Mouse (Mus musculus): ENCODE results near the gene Fndc9. TPM values are rescaled to one million over a fixed set of nuclear protein-coding genes. Genes with fewer than 3 reads are reported as not detected.

Gene Fndc9
- polyA plus RNA-seq, 1 experiment from 2014 or later = not detected

- Histone ChIP-seq H3K9me3 (ENCODE audit: control insufficient read depth, low read length) (no peaks in the 10 kb centered on the region), H3K4me2 (no peak overlapping the region), H3K9ac (ENCODE audit: low read depth, low read length) (no peak overlapping the region), H3K4me3 (ENCODE audit: low read depth, low read length) (no peak overlapping the region), H3K36me3 (ENCODE audit: control insufficient read depth, insufficient read depth, low read length) (no peaks in the 10 kb centered on the region), H3K27ac (ENCODE audit: low read depth, low read length) (no peak overlapping the region), H3K27me3 (replicated peaks; ENCODE audit: control insufficient read depth, insufficient read depth, low read length) (no peaks in the 10 kb centered on the region), H3K4me1 (replicated peaks; ENCODE audit: control insufficient read depth, insufficient read depth, low read length) (no peaks in the 10 kb centered on the region)
- DNase-seq (ENCODE audit: low spot score) (no peak), ATAC-seq (replicated peaks; ENCODE audit: low FRiP score) (no peak)
- WGBS = 86% methylated on average over 11 of the region's 11 CpGs
Measured at GRCm38 (mm10) chr11:46263291-46263690, 28.0 kb downstream of the Fndc9 start.

GRCm38 (mm10) chr11:46264584-46264983 is 29.3 kb downstream of the Fndc9 start:
- no peaks in the 10 kb centered on the region for H3K27me3 ChIP-seq (replicated peaks; ENCODE audit: control insufficient read depth, insufficient read depth, low read length)
- no peak overlapping the region for H3K27ac ChIP-seq (ENCODE audit: low read depth, low read length)
- no peaks in the 10 kb centered on the region for H3K4me1 ChIP-seq (replicated peaks; ENCODE audit: control insufficient read depth, insufficient read depth, low read length)
- no peak for DNase-seq (ENCODE audit: low spot score)
- no peaks in the 10 kb centered on the region for H3K9me3 ChIP-seq (ENCODE audit: control insufficient read depth, low read length)
- WGBS = 79% methylated on average over 3 of the region's 3 CpGs
- H3K9ac ChIP-seq (ENCODE audit: low read depth, low read length) = no peak overlapping the region
- ATAC-seq (replicated peaks; ENCODE audit: low FRiP score) = no peak
- no peak overlapping the region for H3K4me3 ChIP-seq (ENCODE audit: low read depth, low read length)
- H3K36me3 ChIP-seq (ENCODE audit: control insufficient read depth, insufficient read depth, low read length) = no peaks in the 10 kb centered on the region
- no peak overlapping the region for H3K4me2 ChIP-seq

- WGBS = 79% methylated on average over 11 of the region's 11 CpGs
Measured at GRCm38 (mm10) chr11:46265031-46265786, 29.9 kb downstream of the Fndc9 start.

DNA sequence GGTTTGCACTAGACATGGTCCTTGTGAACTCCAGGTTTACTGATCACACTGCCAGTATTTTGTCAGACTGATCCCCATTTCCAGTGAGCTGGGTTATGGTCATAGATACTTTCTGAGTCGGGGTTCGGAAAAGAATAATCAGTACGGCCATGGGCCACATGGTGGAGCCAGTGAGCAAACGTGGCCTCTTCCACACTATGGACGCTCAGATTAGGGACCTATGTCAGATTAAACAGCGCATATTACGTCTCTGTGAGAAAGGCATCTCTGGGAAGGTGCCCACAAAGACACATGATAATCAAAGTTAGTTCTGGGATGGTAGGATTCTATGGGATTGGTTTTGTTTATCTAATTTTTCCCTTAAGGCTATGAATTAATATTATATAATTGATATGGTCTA is 33.7 kb downstream of the Fndc9 start:
- Histone ChIP-seq H3K36me3 (ENCODE audit: control insufficient read depth, insufficient read depth, low read length) (no peaks in the 10 kb centered on the region), H3K9me3 (ENCODE audit: control insufficient read depth, low read length) (no peaks in the 10 kb centered on the region), H3K4me2 (no peak overlapping the region), H3K4me3 (ENCODE audit: low read depth, low read length) (no peak overlapping the region), H3K27ac (ENCODE audit: low read depth, low read length) (no peak overlapping the region), H3K9ac (ENCODE audit: low read depth, low read length) (no peak overlapping the region), H3K27me3 (replicated peaks; ENCODE audit: control insufficient read depth, insufficient read depth, low read length) (no peaks in the 10 kb centered on the region), H3K4me1 (replicated peaks; ENCODE audit: control insufficient read depth, insufficient read depth, low read length) (no peaks in the 10 kb centered on the region)
- 25% methylated on average over 7 of the region's 7 CpGs for WGBS
- DNase-seq (ENCODE audit: low spot score) = peak; percentile 44
- ATAC-seq (replicated peaks; ENCODE audit: low FRiP score) = peak; percentile 39; the same call in 1 of the 2 replicates

More at GRCm38 (mm10) chr11:46265031-46265786, 29.9 kb downstream of the Fndc9 start:
- Histone ChIP-seq H3K27me3 (replicated peaks; ENCODE audit: control insufficient read depth, insufficient read depth, low read length) (no peaks in the 10 kb centered on the region), H3K36me3 (ENCODE audit: control insufficient read depth, insufficient read depth, low read length) (no peaks in the 10 kb centered on the region), H3K4me2 (no peak overlapping the region), H3K4me1 (replicated peaks; ENCODE audit: control insufficient read depth, insufficient read depth, low read length) (no peaks in the 10 kb centered on the region), H3K9ac (ENCODE audit: low read depth, low read length) (no peak overlapping the region), H3K9me3 (ENCODE audit: control insufficient read depth, low read length) (no peaks in the 10 kb centered on the region), H3K4me3 (ENCODE audit: low read depth, low read length) (no peak overlapping the region), H3K27ac (ENCODE audit: low read depth, low read length) (no peak overlapping the region)
- no peak for ATAC-seq (replicated peaks; ENCODE audit: low FRiP score)
- DNase-seq (ENCODE audit: low spot score) = no peak

- H3K9me3 ChIP-seq (ENCODE audit: control insufficient read depth, low read length) = no peaks in the 10 kb centered on the region
- no peaks in the 10 kb centered on the region for H3K27me3 ChIP-seq (replicated peaks; ENCODE audit: control insufficient read depth, insufficient read depth, low read length)
- DNase-seq (ENCODE audit: low spot score) (no peak), ATAC-seq (replicated peaks; ENCODE audit: low FRiP score) (no peak)
- no peaks in the 10 kb centered on the region for H3K36me3 ChIP-seq (ENCODE audit: control insufficient read depth, insufficient read depth, low read length)
- no peak overlapping the region for H3K27ac ChIP-seq (ENCODE audit: low read depth, low read length)
- H3K4me2 ChIP-seq = no peak overlapping the region
- H3K9ac ChIP-seq (ENCODE audit: low read depth, low read length) = no peak overlapping the region
- H3K4me3 ChIP-seq (ENCODE audit: low read depth, low read length) = no peak overlapping the region
- WGBS = 71% methylated on average over 9 of the region's 9 CpGs
- no peaks in the 10 kb centered on the region for H3K4me1 ChIP-seq (replicated peaks; ENCODE audit: control insufficient read depth, insufficient read depth, low read length)
Measured at GRCm38 (mm10) chr11:46269391-46269790, 34.1 kb downstream of the Fndc9 start.

GRCm38 (mm10) chr11:46269893-46270292 is 34.6 kb downstream of the Fndc9 start:
- ATAC-seq (replicated peaks; ENCODE audit: low FRiP score) = no peak
- Histone ChIP-seq H3K4me1 (replicated peaks; ENCODE audit: control insufficient read depth, insufficient read depth, low read length) (no peaks in the 10 kb centered on the region), H3K4me3 (ENCODE audit: low read depth, low read length) (no peak overlapping the region), H3K36me3 (ENCODE audit: control insufficient read depth, insufficient read depth, low read length) (no peaks in the 10 kb centered on the region), H3K9ac (ENCODE audit: low read depth, low read length) (no peak overlapping the region), H3K9me3 (ENCODE audit: control insufficient read depth, low read length) (no peaks in the 10 kb centered on the region), H3K4me2 (no peak overlapping the region), H3K27me3 (replicated peaks; ENCODE audit: control insufficient read depth, insufficient read depth, low read length) (no peaks in the 10 kb centered on the region), H3K27ac (ENCODE audit: low read depth, low read length) (no peak overlapping the region)
- DNase-seq (ENCODE audit: low spot score) = no peak
- WGBS = 63% methylated on average over 3 of the region's 3 CpGs

GRCm38 (mm10) chr11:46272058-46272681 is 36.8 kb downstream of the Fndc9 start:
- DNase-seq (ENCODE audit: low spot score) (no peak), ATAC-seq (replicated peaks; ENCODE audit: low FRiP score) (no peak)
- WGBS = 71% methylated on average over 8 of the region's 8 CpGs
- H3K27ac ChIP-seq (ENCODE audit: low read depth, low read length) = no peak overlapping the region
- no peak overlapping the region for H3K4me3 ChIP-seq (ENCODE audit: low read depth, low read length)
- H3K4me1 ChIP-seq (replicated peaks; ENCODE audit: control insufficient read depth, insufficient read depth, low read length) = no peaks in the 10 kb centered on the region
- H3K4me2 ChIP-seq = no peak overlapping the region
- no peaks in the 10 kb centered on the region for H3K36me3 ChIP-seq (ENCODE audit: control insufficient read depth, insufficient read depth, low read length)
- no peaks in the 10 kb centered on the region for H3K27me3 ChIP-seq (replicated peaks; ENCODE audit: control insufficient read depth, insufficient read depth, low read length)
- H3K9ac ChIP-seq (ENCODE audit: low read depth, low read length) = no peak overlapping the region
- H3K9me3 ChIP-seq (ENCODE audit: control insufficient read depth, low read length) = no peaks in the 10 kb centered on the region

GRCm38 (mm10) chr11:46273969-46274368 is 38.6 kb downstream of the Fndc9 start:
- Histone ChIP-seq H3K27ac (ENCODE audit: low read depth, low read length) (no peak overlapping the region), H3K36me3 (ENCODE audit: control insufficient read depth, insufficient read depth, low read length) (no peaks in the 10 kb centered on the region), H3K4me3 (ENCODE audit: low read depth, low read length) (no peak overlapping the region), H3K4me1 (replicated peaks; ENCODE audit: control insufficient read depth, insufficient read depth, low read length) (no peaks in the 10 kb centered on the region), H3K27me3 (replicated peaks; ENCODE audit: control insufficient read depth, insufficient read depth, low read length) (no peaks in the 10 kb centered on the region), H3K4me2 (no peak overlapping the region), H3K9ac (ENCODE audit: low read depth, low read length) (no peak overlapping the region), H3K9me3 (ENCODE audit: control insufficient read depth, low read length) (no peaks in the 10 kb centered on the region)
- 97% methylated on average over 3 of the region's 3 CpGs for WGBS
- no peak for DNase-seq (ENCODE audit: low spot score)
- ATAC-seq (replicated peaks; ENCODE audit: low FRiP score) = no peak

DNA sequence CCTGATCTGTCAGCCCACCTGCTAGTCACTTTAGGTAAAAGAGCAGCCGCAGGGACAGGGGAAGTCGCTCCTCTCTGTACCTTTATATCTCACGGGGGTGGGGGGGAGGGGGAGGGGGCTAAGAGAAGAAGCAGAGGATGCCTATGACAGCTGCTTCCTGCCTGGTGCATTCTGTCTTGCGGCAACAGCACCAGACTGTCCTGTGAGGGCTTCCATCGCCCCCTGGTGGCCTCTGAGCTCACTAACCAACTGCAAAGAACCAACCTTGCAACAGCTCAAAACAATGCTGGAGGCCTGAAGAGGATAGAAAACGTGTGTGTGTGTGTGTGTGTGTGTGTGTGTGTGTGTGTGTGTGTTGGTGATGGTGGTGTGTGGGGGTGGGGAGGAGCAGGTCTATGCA is 40.0 kb downstream of the Fndc9 start:
- Histone ChIP-seq H3K27ac (ENCODE audit: low read depth, low read length) (no peak overlapping the region), H3K36me3 (ENCODE audit: control insufficient read depth, insufficient read depth, low read length) (no peaks in the 10 kb centered on the region), H3K9ac (ENCODE audit: low read depth, low read length) (no peak overlapping the region), H3K4me3 (ENCODE audit: low read depth, low read length) (no peak overlapping the region), H3K9me3 (ENCODE audit: control insufficient read depth, low read length) (no peaks in the 10 kb centered on the region), H3K4me2 (no peak overlapping the region), H3K4me1 (replicated peaks; ENCODE audit: control insufficient read depth, insufficient read depth, low read length) (no peaks in the 10 kb centered on the region), H3K27me3 (replicated peaks; ENCODE audit: control insufficient read depth, insufficient read depth, low read length) (no peaks in the 10 kb centered on the region)
- 6% methylated on average over 6 of the region's 6 CpGs for WGBS
- DNase-seq (ENCODE audit: low spot score) = peak; percentile 64
- peak; percentile 77 for ATAC-seq (replicated peaks; ENCODE audit: low FRiP score)
